Mouse (Mus musculus) thymus, adult 2 months (tissue): ENCODE results near the gene Col23a1. TPM values are rescaled to one million over a fixed set of nuclear protein-coding genes. Genes with fewer than 3 reads are reported as not detected.
"Not testable (repeated sequence)": the region's sequence is repeated elsewhere in the genome, so short reads cannot be mapped to it uniquely, and the experiment has no call there.

Experiments used
- DNase-seq: peaks from one replicate; pipeline ENCODE4 v3.0.0; 2021
- H3K27ac ChIP-seq: fragments of 200-500 bp; 2 replicates; pipeline ENCODE4 v1.5.1; 2012; ENCODE audit warnings: low read length, control low read depth; ENCODE audit not compliant: control insufficient read depth, insufficient read depth
- H3K27me3 ChIP-seq: fragments of 200-500 bp; 2 replicates; pipeline ENCODE4 v1.6.1; 2012; ENCODE audit warnings: mild to moderate bottlenecking, low read length, moderate library complexity, mixed read lengths; ENCODE audit not compliant: control insufficient read depth, insufficient read depth
- H3K36me3 ChIP-seq: fragments of 200-500 bp; 2 replicates; pipeline ENCODE4 v1.6.1; 2012; ENCODE audit warnings: mild to moderate bottlenecking, low read length, moderate library complexity; ENCODE audit not compliant: control insufficient read depth, insufficient read depth
- H3K4me1 ChIP-seq: fragments of 200-500 bp; replicated peaks from 2 replicates; pipeline ENCODE4 v1.6.1; 2012; ENCODE audit warnings: low read length; ENCODE audit not compliant: control insufficient read depth, insufficient read depth
- H3K4me3 ChIP-seq: fragments of 200-500 bp; 2 replicates; pipeline ENCODE4 v1.5.1; 2012; ENCODE audit warnings: mild to moderate bottlenecking, low read length, control low read depth, moderate library complexity; ENCODE audit not compliant: control insufficient read depth, insufficient read depth
- CTCF ChIP-seq: fragments of 200-500 bp; IDR thresholded peaks from 2 replicates; pipeline ENCODE4 v1.5.1; 2012; ENCODE audit warnings: mild to moderate bottlenecking, control low read depth, low read length, moderate library complexity, borderline replicate concordance; ENCODE audit not compliant: control insufficient read depth, poor library complexity, insufficient read depth; ENCODE audit errors: extremely low read depth
- POLR2A ChIP-seq: fragments of 200-500 bp; IDR thresholded peaks from 2 replicates; pipeline ENCODE4 v1.6.1; 2012; ENCODE audit warnings: mild to moderate bottlenecking, low read length, control low read depth, moderate library complexity; ENCODE audit not compliant: control insufficient read depth, poor library complexity, insufficient read depth; ENCODE audit errors: extremely low read depth
- WGBS: fragments of 180-500 bp; shearing (Covaris S2); methylation state at CpG from one replicate; pipeline ENCODE4 v1.1.7; 2018; 5-methylcytosine and 5-hydroxymethylcytosine counted together
- polyA plus RNA-seq: library from polyadenylated mRNA; depleted of rRNA; stranded (reverse); fragments of >200 nt; gene quantifications from 2 replicates; pipeline ENCODE4 v1.2.3, GENCODE M21; 2012

Gene Col23a1
- polyA plus RNA-seq, 1 experiment = 1.2 TPM

- 81% methylated on average over 9 of the region's 9 CpGs for WGBS
- no peak for DNase-seq
- no peak for TF ChIP-seq CTCF
- no peaks in the 10 kb centered on the region for H3K36me3 ChIP-seq
- H3K27me3 ChIP-seq = no peaks in the 10 kb centered on the region
- H3K27ac ChIP-seq = no peak overlapping the region
- no peak overlapping the region for H3K4me3 ChIP-seq
- no peaks in the 10 kb centered on the region for H3K4me1 ChIP-seq
Observed at GRCm38 (mm10) chr11:51351151-51351550, 61.4 kb downstream of the Col23a1 start.

GRCm38 (mm10) chr11:51351841-51352240 is 62.1 kb downstream of the Col23a1 start:
- WGBS = 66% methylated on average over 5 of the region's 5 CpGs

GRCm38 (mm10) chr11:51353746-51354145 is 64.0 kb downstream of the Col23a1 start:
- Histone ChIP-seq H3K4me1 (no peaks in the 10 kb centered on the region), H3K36me3 (no peaks in the 10 kb centered on the region), H3K27me3 (no peaks in the 10 kb centered on the region), H3K27ac (no peak overlapping the region), H3K4me3 (no peak overlapping the region)
- TF ChIP-seq CTCF (no peak), POLR2A (no peak)
- WGBS = 75% methylated on average over 5 of the region's 5 CpGs
- no peak for DNase-seq

More at GRCm38 (mm10) chr11:51351841-51352240, 62.1 kb downstream of the Col23a1 start:
- no peak for DNase-seq
- Histone ChIP-seq H3K4me3 (no peak overlapping the region), H3K27me3 (no peaks in the 10 kb centered on the region), H3K4me1 (no peaks in the 10 kb centered on the region), H3K27ac (no peak overlapping the region), H3K36me3 (no peaks in the 10 kb centered on the region)
- no peak for TF ChIP-seq CTCF
- no peak for TF ChIP-seq POLR2A

- not testable (repeated sequence) for DNase-seq, H3K4me1 ChIP-seq, H3K27ac ChIP-seq, H3K36me3 ChIP-seq, H3K27me3 ChIP-seq, H3K4me3 ChIP-seq
- WGBS = 93% methylated on average over 9 of the region's 9 CpGs
Observed at GRCm38 (mm10) chr11:51358981-51359380, 69.3 kb downstream of the Col23a1 start.

GRCm38 (mm10) chr11:51364353-51364752 is 74.6 kb downstream of the Col23a1 start:
- Histone ChIP-seq H3K4me3 (no peak overlapping the region), H3K27me3 (no peaks in the 10 kb centered on the region), H3K27ac (no peak overlapping the region), H3K4me1 (no peaks in the 10 kb centered on the region; the same call in none of the 2 replicates), H3K36me3 (no peaks in the 10 kb centered on the region)
- 96% methylated on average over 5 of the region's 5 CpGs for WGBS
- no peak for DNase-seq
- TF ChIP-seq POLR2A = no peak
- TF ChIP-seq CTCF = no peak

DNA sequence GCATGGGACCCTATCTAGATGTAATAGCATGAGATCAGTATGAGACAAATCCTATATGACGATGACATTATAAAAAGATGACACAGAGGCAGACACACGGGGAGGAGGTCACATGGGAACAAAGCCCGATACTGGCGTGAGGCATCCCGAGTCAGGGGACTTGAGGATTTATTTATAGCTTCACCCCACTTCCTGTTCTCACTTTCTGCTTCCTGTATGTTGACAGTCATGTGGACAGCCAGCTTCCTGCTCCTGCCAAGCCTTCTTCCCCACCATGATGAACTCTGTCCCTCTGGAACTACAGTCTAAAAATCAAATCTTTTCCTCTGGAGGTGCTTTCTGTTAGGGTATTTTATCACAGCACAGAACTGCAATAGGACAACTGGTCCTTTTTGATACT is 77.6 kb downstream of the Col23a1 start:
- Histone ChIP-seq H3K4me3 (no peak overlapping the region), H3K36me3 (no peaks in the 10 kb centered on the region), H3K27ac (no peak overlapping the region), H3K27me3 (no peaks in the 10 kb centered on the region), H3K4me1 (no peaks in the 10 kb centered on the region; the same call in none of the 2 replicates)
- 12% methylated on average over 5 of the region's 5 CpGs for WGBS
- TF ChIP-seq POLR2A (no peak), CTCF (no peak)
- DNase-seq = no peak

DNA sequence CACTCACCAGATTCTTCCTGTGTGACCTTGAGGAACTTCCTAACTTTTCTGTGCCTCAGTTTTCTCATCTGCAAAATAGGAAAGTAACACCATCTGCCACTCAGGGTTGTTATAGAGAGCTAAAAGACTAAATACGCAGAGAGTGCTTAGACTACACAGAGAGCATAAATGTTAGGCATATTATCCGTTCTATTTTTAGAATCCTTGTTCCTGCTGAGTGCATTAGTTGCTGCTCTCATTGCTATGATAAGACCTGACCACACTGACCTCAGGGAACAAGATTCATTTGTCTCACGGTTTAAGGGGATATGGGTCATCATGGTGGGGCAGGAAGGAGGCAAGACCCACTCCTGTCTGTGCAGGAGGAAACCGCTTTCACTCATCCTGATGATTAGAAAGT is 80.6 kb downstream of the Col23a1 start:
- Histone ChIP-seq H3K4me3 (no peak overlapping the region), H3K27me3 (no peaks in the 10 kb centered on the region), H3K27ac (no peak overlapping the region), H3K36me3 (no peaks in the 10 kb centered on the region), H3K4me1 (no peaks in the 10 kb centered on the region; the same call in none of the 2 replicates)
- TF ChIP-seq CTCF (no peak), POLR2A (no peak)
- DNase-seq = no peak
- WGBS = 69% methylated on average over 4 of the region's 4 CpGs
